Mouse (Mus musculus): Measurements from ENCODE around the gene Hist2h3b. TPM values are rescaled to one million over a fixed set of nuclear protein-coding genes. Genes with fewer than 3 reads are reported as not detected.
A peak's percentile ranks its signal among the peaks of the same experiment; 100 is the strongest.

Gene Hist2h3b
- polyA plus RNA-seq, 1 experiment from 2014 or later = 56.1 TPM

DNA sequence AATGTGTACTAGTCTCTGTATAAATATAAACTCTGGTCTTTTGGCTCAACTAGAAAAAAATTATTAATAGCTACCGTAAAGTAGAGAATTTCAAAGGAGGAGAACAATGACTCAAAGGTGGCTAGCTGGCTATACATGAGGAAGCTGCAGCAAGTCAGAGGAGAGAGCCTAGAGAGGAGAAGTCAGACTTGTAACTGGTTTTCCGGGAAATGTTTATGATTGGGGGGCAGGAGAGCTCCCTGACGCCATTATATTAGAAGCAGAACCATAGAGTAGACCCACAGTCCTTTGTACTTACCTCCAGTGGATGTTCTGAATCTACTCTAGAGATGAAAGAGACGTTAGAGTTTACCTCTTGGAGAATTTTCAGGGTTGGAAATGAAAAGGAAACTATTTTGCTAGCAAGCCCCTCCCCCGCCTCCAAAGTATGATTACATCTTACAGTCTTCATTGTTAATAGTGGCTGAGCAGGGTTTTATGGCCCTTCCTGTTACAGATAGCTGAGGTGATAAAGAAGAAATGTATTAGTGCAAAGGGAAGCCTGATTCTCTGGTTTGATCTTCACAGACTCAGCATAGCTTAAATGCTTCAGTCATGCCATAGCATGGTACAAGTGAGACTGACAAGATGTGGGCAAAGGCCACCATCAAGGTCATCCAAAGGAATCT is 12.4 kb upstream of the Hist2h3b start:
- Histone ChIP-seq H3K9ac (ENCODE audit: low read length) (no peak overlapping the region), H3K27me3 (ENCODE audit: control insufficient read depth, insufficient read depth, low read length) (no peaks in the 10 kb centered on the region), H3K4me3 (ENCODE audit: low read depth, low read length) (no peak overlapping the region), H3K4me1 (ENCODE audit: control insufficient read depth, insufficient read depth, low read length) (no peaks in the 10 kb centered on the region), H3K9me3 (ENCODE audit: control insufficient read depth, low read length) (no peaks in the 10 kb centered on the region), H3K27ac (ENCODE audit: low read depth, low read length) (no peak overlapping the region), H3K36me3 (ENCODE audit: control insufficient read depth, insufficient read depth, low read length) (no peaks in the 10 kb centered on the region), H3K4me2 (ENCODE audit: low read depth) (no peak overlapping the region)
- no peak for ATAC-seq (ENCODE audit: insufficient read depth, low FRiP score, low TSS enrichment)
- no peak for DNase-seq (ENCODE audit: low spot score)
- 87% methylated on average over 5 of the region's 5 CpGs for WGBS

DNA sequence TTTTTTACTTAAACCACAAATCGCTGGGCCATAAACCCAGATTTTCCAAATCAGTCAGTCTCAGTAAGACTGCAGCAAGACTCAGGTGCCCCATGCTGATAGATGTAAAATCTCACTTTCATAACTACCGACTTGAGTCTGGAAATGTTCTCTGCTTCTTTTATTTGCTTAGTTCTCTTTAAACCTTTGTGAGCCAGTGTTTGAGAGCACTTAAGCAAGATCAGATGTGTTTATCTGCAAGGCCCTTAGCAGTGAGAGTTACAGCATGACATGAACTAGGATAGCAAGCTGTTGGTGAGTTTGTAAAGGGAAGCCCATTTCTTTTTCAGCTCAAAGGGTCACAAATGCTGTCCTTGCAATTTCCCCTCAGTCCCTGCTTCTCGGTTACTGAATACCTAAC is 11.3 kb upstream of the Hist2h3b start:
- Histone ChIP-seq H3K27me3 (ENCODE audit: control insufficient read depth, insufficient read depth, low read length) (no peaks in the 10 kb centered on the region), H3K9me3 (ENCODE audit: control insufficient read depth, low read length) (no peaks in the 10 kb centered on the region), H3K36me3 (ENCODE audit: control insufficient read depth, insufficient read depth, low read length) (no peaks in the 10 kb centered on the region), H3K4me3 (ENCODE audit: low read depth, low read length) (no peak overlapping the region), H3K9ac (ENCODE audit: low read length) (no peak overlapping the region), H3K4me2 (ENCODE audit: low read depth) (no peak overlapping the region), H3K4me1 (ENCODE audit: control insufficient read depth, insufficient read depth, low read length) (no peaks in the 10 kb centered on the region), H3K27ac (ENCODE audit: low read depth, low read length) (no peak overlapping the region)
- ATAC-seq (ENCODE audit: insufficient read depth, low FRiP score, low TSS enrichment) = no peak
- no peak for DNase-seq (ENCODE audit: low spot score)
- WGBS = 82% methylated on average over 3 of the region's 3 CpGs

DNA sequence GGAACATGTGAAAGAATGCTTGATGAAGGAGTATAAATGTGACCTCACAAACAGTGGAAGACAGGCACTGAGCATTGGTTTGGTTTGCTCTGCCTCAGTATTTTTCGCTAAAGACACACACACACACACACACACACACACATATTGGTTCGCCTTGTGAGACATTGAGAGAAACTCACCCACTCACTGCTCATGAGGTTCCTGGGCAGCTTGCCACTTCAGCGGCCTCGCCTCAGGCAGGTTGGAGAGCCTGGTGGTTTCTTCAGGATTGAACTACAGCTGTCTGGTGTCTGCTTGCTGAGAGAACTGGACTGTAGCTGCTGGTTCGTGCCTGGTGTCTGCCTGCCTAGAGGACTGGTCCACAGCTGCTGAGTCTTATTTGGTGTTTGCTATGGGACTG is 8.2 kb upstream of the Hist2h3b start:
- Histone ChIP-seq H3K27me3 (ENCODE audit: control insufficient read depth, insufficient read depth, low read length) (no peaks in the 10 kb centered on the region), H3K4me3 (ENCODE audit: low read depth, low read length) (no peak overlapping the region), H3K36me3 (ENCODE audit: control insufficient read depth, insufficient read depth, low read length) (no peaks in the 10 kb centered on the region), H3K9me3 (ENCODE audit: control insufficient read depth, low read length) (no peaks in the 10 kb centered on the region), H3K9ac (ENCODE audit: low read length) (no peak overlapping the region), H3K27ac (ENCODE audit: low read depth, low read length) (no peak overlapping the region), H3K4me1 (ENCODE audit: control insufficient read depth, insufficient read depth, low read length) (peaks cover 13% of the 10 kb centered on the region; the same call in 1 of the 2 replicates), H3K4me2 (ENCODE audit: low read depth) (no peak overlapping the region)
- DNase-seq (ENCODE audit: low spot score) (no peak), ATAC-seq (ENCODE audit: insufficient read depth, low FRiP score, low TSS enrichment) (no peak)
- WGBS = 92% methylated on average over 5 of the region's 5 CpGs

DNA sequence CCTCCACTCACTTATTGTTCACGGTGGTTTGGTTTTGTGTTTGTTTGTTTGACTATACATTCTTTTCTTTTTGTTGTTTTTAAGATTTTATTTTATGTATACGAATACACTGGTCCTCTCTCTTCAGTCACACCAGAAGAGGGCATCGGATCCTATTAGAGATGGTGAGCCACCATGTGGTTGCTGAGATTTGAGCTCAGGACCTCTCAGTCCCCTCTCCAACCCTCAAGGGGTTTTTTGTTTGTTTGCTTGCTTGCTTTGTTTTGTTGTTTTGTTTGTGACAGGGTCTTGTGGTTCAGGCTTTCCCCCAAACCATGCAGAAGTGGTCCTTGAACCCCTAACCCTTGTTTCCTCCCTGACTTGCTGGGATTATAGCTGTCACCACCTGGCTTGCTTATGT is 6.8 kb upstream of the Hist2h3b start:
- Histone ChIP-seq H3K4me1 (ENCODE audit: control insufficient read depth, insufficient read depth, low read length) (peaks cover 13% of the 10 kb centered on the region; the same call in 1 of the 2 replicates), H3K9ac (ENCODE audit: low read length) (peak overlapping the region; percentile 82), H3K27me3 (ENCODE audit: control insufficient read depth, insufficient read depth, low read length) (no peaks in the 10 kb centered on the region), H3K36me3 (ENCODE audit: control insufficient read depth, insufficient read depth, low read length) (no peaks in the 10 kb centered on the region), H3K9me3 (ENCODE audit: control insufficient read depth, low read length) (no peaks in the 10 kb centered on the region), H3K4me3 (ENCODE audit: low read depth, low read length) (no peak overlapping the region; the same call in 1 of the 2 replicates), H3K27ac (ENCODE audit: low read depth, low read length) (peak overlapping the region; percentile 98), H3K4me2 (ENCODE audit: low read depth) (peak overlapping the region; percentile 83)
- WGBS = 60% methylated on average over 3 of the region's 3 CpGs
- DNase-seq (ENCODE audit: low spot score) (no peak), ATAC-seq (ENCODE audit: insufficient read depth, low FRiP score, low TSS enrichment) (no peak)

DNA sequence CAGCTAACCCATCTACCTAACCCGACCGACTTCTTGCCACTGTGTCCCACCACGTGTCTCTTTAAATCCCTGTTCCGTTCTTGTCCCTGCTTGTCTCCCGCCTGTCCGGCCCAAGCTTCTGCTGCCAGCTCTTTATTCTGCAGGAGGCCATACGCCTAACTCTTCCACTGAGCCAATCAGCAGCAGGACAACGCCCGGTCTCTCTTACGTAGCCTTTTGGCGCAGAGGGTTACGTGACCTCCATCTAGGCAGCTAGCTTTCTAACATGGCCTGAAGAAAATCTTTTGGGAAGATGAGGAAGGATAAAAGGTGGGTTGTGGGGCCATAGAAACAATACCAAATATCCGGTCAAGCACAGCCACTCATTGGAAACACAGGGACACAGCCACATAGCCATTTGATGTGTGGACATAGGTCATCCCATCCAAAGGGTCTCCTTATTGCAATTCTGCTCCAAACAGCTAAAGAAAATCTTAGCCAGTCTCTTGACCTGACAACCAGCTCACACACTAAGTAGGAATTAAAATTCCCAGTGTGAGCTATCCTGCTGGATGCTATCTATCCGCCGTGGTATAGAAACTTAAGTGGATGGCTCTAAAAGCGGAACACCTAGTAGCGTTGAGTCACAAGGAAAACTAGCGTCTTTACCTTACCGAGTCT is 6.1 kb upstream of the Hist2h3b start:
- ATAC-seq (ENCODE audit: insufficient read depth, low FRiP score, low TSS enrichment) (peak; percentile 82), DNase-seq (ENCODE audit: low spot score) (peak; percentile 84)
- peak overlapping the region; percentile 98 for H3K27ac ChIP-seq (ENCODE audit: low read depth, low read length)
- peak overlapping the region; percentile 82 for H3K9ac ChIP-seq (ENCODE audit: low read length)
- no peaks in the 10 kb centered on the region for H3K9me3 ChIP-seq (ENCODE audit: control insufficient read depth, low read length)
- H3K27me3 ChIP-seq (ENCODE audit: control insufficient read depth, insufficient read depth, low read length) = no peaks in the 10 kb centered on the region
- peak overlapping the region; percentile 83 for H3K4me2 ChIP-seq (ENCODE audit: low read depth)
- WGBS = under 1% methylated on average over 19 of the region's 19 CpGs
- peak overlapping the region; percentile 57 for H3K4me3 ChIP-seq (ENCODE audit: low read depth, low read length)
- H3K36me3 ChIP-seq (ENCODE audit: control insufficient read depth, insufficient read depth, low read length) = no peaks in the 10 kb centered on the region
- peaks cover 16% of the 10 kb centered on the region; the same call in 1 of the 2 replicates for H3K4me1 ChIP-seq (ENCODE audit: control insufficient read depth, insufficient read depth, low read length)

DNA sequence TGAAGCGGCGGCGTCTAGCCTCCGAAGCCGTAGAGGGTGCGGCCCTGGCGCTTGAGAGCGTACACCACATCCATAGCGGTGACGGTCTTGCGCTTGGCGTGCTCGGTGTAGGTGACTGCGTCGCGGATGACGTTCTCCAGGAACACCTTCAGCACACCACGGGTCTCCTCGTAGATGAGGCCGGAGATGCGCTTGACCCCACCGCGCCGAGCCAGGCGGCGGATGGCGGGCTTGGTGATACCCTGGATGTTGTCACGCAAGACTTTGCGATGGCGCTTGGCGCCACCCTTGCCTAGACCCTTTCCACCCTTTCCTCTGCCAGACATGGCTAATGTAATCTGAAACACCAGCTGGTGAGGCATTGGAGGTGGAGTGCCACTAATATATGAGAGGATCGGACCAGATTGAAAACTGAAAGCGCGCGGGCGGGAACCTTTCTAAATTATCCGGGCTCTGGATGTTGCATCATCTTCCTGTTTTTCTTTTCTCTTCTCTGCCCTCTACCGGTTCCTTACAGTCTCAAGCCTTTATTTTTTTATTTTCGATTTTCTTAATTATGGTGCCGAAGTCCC is 5.4 kb upstream of the Hist2h3b start, which contains the start of gene Hist2h4:
Hist2h4 (minus strand) TSS at position 333 of the 572 bp plus-strand sequence.
- Histone ChIP-seq H3K36me3 (ENCODE audit: control insufficient read depth, insufficient read depth, low read length) (no peaks in the 10 kb centered on the region), H3K4me2 (ENCODE audit: low read depth) (peak within 1 kb of the TSS; percentile 83), H3K27me3 (ENCODE audit: control insufficient read depth, insufficient read depth, low read length) (no peaks in the 10 kb centered on the region), H3K4me1 (ENCODE audit: control insufficient read depth, insufficient read depth, low read length) (peaks cover 16% of the 10 kb centered on the region; the same call in 1 of the 2 replicates), H3K4me3 (ENCODE audit: low read depth, low read length) (peak within 1 kb of the TSS; percentile 57), H3K27ac (ENCODE audit: low read depth, low read length) (peak within 1 kb of the TSS; percentile 98), H3K9ac (ENCODE audit: low read length) (peak within 1 kb of the TSS; percentile 82), H3K9me3 (ENCODE audit: control insufficient read depth, low read length) (no peaks in the 10 kb centered on the region)
- ATAC-seq (ENCODE audit: insufficient read depth, low FRiP score, low TSS enrichment) (peak; percentile 83), DNase-seq (ENCODE audit: low spot score) (peak; percentile 94)
- WGBS = under 1% methylated on average over 40 of the region's 40 CpGs

DNA sequence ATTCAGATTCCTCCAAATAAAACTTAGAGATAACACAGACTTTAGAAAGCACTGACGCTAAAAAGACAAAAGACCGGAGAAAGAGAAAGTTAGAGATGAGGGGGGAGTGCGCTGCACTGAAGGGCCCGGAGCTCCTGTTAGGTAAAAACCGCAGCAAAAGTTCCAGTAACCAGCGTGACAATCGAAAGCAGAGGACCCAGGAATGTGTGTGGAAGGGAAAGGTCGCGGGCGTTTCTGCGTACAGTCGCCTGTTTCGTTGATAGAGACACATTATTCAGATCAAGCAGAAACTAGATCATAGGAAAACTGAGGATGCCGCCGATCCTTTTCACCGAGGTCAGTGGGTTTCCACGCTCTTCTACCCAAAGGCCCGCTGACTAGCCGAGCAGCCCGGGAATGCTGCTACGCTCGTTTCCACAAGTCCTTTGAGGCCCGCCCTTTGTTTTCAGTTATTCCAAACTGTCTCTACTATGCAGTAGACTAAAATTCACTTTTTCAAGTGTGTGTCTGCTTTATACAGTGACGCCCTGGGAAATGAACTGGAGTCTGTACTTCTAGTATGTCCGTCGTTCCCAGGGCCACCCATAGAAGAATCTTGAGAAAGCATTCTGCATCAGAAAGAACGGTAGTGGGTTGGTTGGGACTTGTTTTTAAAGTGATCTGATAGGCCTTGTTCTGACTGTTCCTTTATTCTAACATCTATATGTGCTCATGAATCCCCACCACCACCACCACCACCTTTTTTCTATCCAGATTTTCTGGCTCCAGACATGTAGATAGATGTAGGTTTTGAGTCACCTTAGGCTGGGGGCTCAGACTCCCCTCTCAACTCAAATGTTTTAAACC is 4.7 kb upstream of the Hist2h3b start:
- 9% methylated on average over 27 of the region's 27 CpGs for WGBS
- Histone ChIP-seq H3K4me3 (ENCODE audit: low read depth, low read length) (peak overlapping the region; percentile 57), H3K4me2 (ENCODE audit: low read depth) (peak overlapping the region; percentile 83), H3K9me3 (ENCODE audit: control insufficient read depth, low read length) (no peaks in the 10 kb centered on the region), H3K4me1 (ENCODE audit: control insufficient read depth, insufficient read depth, low read length) (peaks cover 19% of the 10 kb centered on the region; the same call in 1 of the 2 replicates), H3K27me3 (ENCODE audit: control insufficient read depth, insufficient read depth, low read length) (no peaks in the 10 kb centered on the region), H3K27ac (ENCODE audit: low read depth, low read length) (peak overlapping the region; percentile 98), H3K9ac (ENCODE audit: low read length) (peak overlapping the region; percentile 82), H3K36me3 (ENCODE audit: control insufficient read depth, insufficient read depth, low read length) (no peaks in the 10 kb centered on the region)
- ATAC-seq (ENCODE audit: insufficient read depth, low FRiP score, low TSS enrichment) (no peak; the same call in 1 of the 2 replicates), DNase-seq (ENCODE audit: low spot score) (peak; percentile 67)

DNA sequence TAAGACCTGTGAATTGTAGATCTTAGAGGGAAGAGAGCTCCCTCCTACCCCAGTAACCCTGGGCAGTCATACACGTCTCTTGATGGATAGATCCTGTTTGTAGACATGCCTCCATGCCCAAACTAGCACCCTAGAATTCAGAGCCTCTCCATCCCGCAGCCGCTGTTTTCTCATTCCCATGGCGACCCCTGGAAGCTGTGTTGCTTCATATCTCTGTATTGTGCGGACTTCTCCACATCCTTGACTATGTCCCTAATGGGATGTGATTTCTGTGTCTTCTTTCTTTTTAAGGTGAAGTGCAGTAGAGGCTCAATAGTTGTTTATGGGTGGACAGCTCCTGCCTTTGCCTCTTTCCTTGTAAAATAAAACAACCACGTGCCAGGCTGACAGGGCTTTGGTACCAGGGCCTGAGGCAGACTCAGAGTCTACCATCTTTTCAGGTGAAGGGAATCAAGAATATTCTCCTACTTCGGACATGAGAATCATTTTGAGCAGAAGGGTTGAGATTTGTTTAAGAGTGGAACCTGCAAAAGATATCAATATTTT is 4.0 kb upstream of the Hist2h3b start:
- DNase-seq (ENCODE audit: low spot score) (no peak), ATAC-seq (ENCODE audit: insufficient read depth, low FRiP score, low TSS enrichment) (no peak)
- Histone ChIP-seq H3K27ac (ENCODE audit: low read depth, low read length) (peak overlapping the region; percentile 98), H3K4me3 (ENCODE audit: low read depth, low read length) (no peak overlapping the region), H3K36me3 (ENCODE audit: control insufficient read depth, insufficient read depth, low read length) (no peaks in the 10 kb centered on the region), H3K9me3 (ENCODE audit: control insufficient read depth, low read length) (no peaks in the 10 kb centered on the region), H3K4me1 (ENCODE audit: control insufficient read depth, insufficient read depth, low read length) (peaks cover 19% of the 10 kb centered on the region; the same call in 1 of the 2 replicates), H3K9ac (ENCODE audit: low read length) (peak overlapping the region; percentile 82), H3K27me3 (ENCODE audit: control insufficient read depth, insufficient read depth, low read length) (no peaks in the 10 kb centered on the region), H3K4me2 (ENCODE audit: low read depth) (peak overlapping the region; percentile 83)
- 76% methylated on average over 7 of the region's 7 CpGs for whole genome bisulfite sequencing
